Comparison of ENCODE assay signal across 16 mouse cellular contexts in the genomic region with DNA sequence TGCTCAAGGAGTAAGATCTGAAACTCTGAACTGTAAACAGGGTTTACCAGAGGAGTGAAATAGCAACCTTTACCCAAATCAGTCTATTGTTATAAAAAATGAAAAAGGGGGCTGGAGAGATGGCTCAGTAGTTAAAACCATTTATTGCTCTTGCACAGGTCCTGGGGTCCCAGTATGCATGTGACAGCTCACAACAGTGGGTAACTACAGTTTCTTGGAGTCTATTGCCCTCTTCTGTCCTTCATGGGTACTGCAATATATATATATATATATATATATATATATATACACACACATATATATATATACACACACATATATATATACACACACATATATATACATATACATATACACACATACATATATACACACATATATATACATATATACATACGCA. TPM values are rescaled to one million over a fixed set of nuclear protein-coding genes. Genes with fewer than 3 reads are reported as not detected.
DNase-seq lines count a peak whose midpoint lies in the region; ATAC-seq and TF ChIP-seq lines count a peak whose summit lies in the region.
"Had no signal": no experiment of that assay in that cellular context is flagged by ENCODE, and none has a peak within 500 bp of the region (broad histone marks: within the 10 kb centered on the region; RNA-seq: fewer than 3 reads in every experiment).

No protein-coding gene starts in this region.

- intact Hi-C loops in heart, postnatal 14 days (cut with DNase I), result no loop called here

- TF ChIP-seq EP300 in liver, postnatal 0 days (IDR thresholded peaks at IDR 0.05; ENCODE audit: low read depth), result no peak

- no peak overlapping the region for H3K9ac ChIP-seq in embryonic facial prominence, embryonic 11.5 days (replicated peaks; ENCODE audit: low read length)
- H3K9ac ChIP-seq in liver, postnatal 0 days (replicated peaks), result no peak overlapping the region

- TF ChIP-seq CTCF in liver, postnatal 0 days (IDR thresholded peaks at IDR 0.05; ENCODE audit: low read depth), result peak; percentile 58

- H3K4me1 ChIP-seq in embryonic facial prominence, embryonic 11.5 days (ENCODE audit: control insufficient read depth, insufficient read depth, low read length), result peaks cover 9% of the 10 kb centered on the region
- H3K4me1 ChIP-seq in embryonic facial prominence, embryonic 10.5 days, result peaks cover 36% of the 10 kb centered on the region
- H3K4me1 ChIP-seq in liver, postnatal 0 days (ENCODE audit: insufficient read depth), result peaks cover 23% of the 10 kb centered on the region

- H3K27ac ChIP-seq in embryonic facial prominence, embryonic 11.5 days (replicated peaks; ENCODE audit: low read depth, low read length), result no peak overlapping the region
- no peak overlapping the region for H3K27ac ChIP-seq in embryonic facial prominence, embryonic 10.5 days (replicated peaks)
- no peak overlapping the region for H3K27ac ChIP-seq in liver, postnatal 0 days (ENCODE audit: low read depth)

- H3K4me3 ChIP-seq in embryonic facial prominence, embryonic 11.5 days (ENCODE audit: low read depth, low read length), result no peak overlapping the region
- no peak overlapping the region for H3K4me3 ChIP-seq in embryonic facial prominence, embryonic 10.5 days
- H3K4me3 ChIP-seq in liver, postnatal 0 days (ENCODE audit: low read depth, low read length), result no peak overlapping the region
- H3K4me3 ChIP-seq: forebrain, embryonic 10.5 days; heart, embryonic 15.5 days; myocyte had no signal

- H3K9me3 ChIP-seq in embryonic facial prominence, embryonic 11.5 days (replicated peaks; ENCODE audit: control insufficient read depth, low read length), result no peaks in the 10 kb centered on the region
- H3K9me3 ChIP-seq in embryonic facial prominence, embryonic 10.5 days, result no peaks in the 10 kb centered on the region
- no peaks in the 10 kb centered on the region for H3K9me3 ChIP-seq in liver, postnatal 0 days (ENCODE audit: low read length)
- H3K9me3 ChIP-seq: forebrain, embryonic 10.5 days; heart, embryonic 15.5 days had no signal

- WGBS in embryonic facial prominence, embryonic 11.5 days, result 93% methylated on average over 1 of the region's 1 CpGs
- WGBS in embryonic facial prominence, embryonic 10.5 days, result 83% methylated on average over 1 of the region's 1 CpGs
- 100% methylated on average over 1 of the region's 1 CpGs for WGBS in liver, postnatal 0 days (ENCODE audit: insufficient replicate concordance)

- ATAC-seq in embryonic facial prominence, embryonic 11.5 days (replicated peaks; ENCODE audit: insufficient number of reproducible peaks, low FRiP score, low TSS enrichment, low read depth), result no peak
- no peak for ATAC-seq in liver, postnatal 0 days
- ATAC-seq: activated CD4-positive, CD25-positive, alpha-beta regulatory T cell, adult 4 months; inflammation-experienced regulatory T-cells, adult 6 months had no signal

- H3K27me3 ChIP-seq in embryonic facial prominence, embryonic 11.5 days (ENCODE audit: control insufficient read depth, insufficient read depth, low read length), result no peaks in the 10 kb centered on the region
- no peaks in the 10 kb centered on the region for H3K27me3 ChIP-seq in embryonic facial prominence, embryonic 10.5 days (replicated peaks; ENCODE audit: low read depth, poor library complexity, severe bottlenecking)
- H3K27me3 ChIP-seq in liver, postnatal 0 days (ENCODE audit: insufficient read depth, low read length), result no peaks in the 10 kb centered on the region
- H3K27me3 ChIP-seq: heart, embryonic 15.5 days had no signal

- H3K36me3 ChIP-seq in embryonic facial prominence, embryonic 11.5 days (replicated peaks; ENCODE audit: control insufficient read depth, insufficient read depth, low read depth, low read length), result no peaks in the 10 kb centered on the region
- peaks cover 11% of the 10 kb centered on the region for H3K36me3 ChIP-seq in embryonic facial prominence, embryonic 10.5 days (replicated peaks)
- no peaks in the 10 kb centered on the region for H3K36me3 ChIP-seq in liver, postnatal 0 days (replicated peaks; ENCODE audit: insufficient read depth, low read length)

- peak; percentile 28 for DNase-seq in embryonic facial prominence, embryonic 11.5 days (ENCODE audit: low spot score)
- no peak for DNase-seq in embryonic facial prominence, embryonic 10.5 days (ENCODE audit: low spot score)
- DNase-seq in liver, postnatal 0 days, result no peak
- DNase-seq in liver, result no peak
- DNase-seq in MN1 (ENCODE audit: low spot score), result peak; percentile 20
- DNase-seq in retina, embryonic 14.5 days (ENCODE audit: low spot score), result peak; percentile 56
- DNase-seq in heart, postnatal 14 days, result no peak
- no peak for DNase-seq in kidney, adult 9 months
- DNase-seq: embryo, embryonic 11 days; gastrocnemius, postnatal 14 days had no signal

- no peak overlapping the region for H3K4me2 ChIP-seq in embryonic facial prominence, embryonic 11.5 days (ENCODE audit: low read depth, low read length)
- no peak overlapping the region for H3K4me2 ChIP-seq in liver, postnatal 0 days (ENCODE audit: low read depth, low read length)

RNA-seq across cellular contexts. Expression of a gene that starts 1.7 kb away (rescaled TPM):
- 36.2 and 39.1 TPM in 2 replicates for polyA plus RNA-seq in embryonic facial prominence, embryonic 11.5 days (2014; fragmentation: Nextera tagmentation; extraction: Ambion mirVana)
- 68.9 and 71.8 TPM in 2 replicates for polyA plus RNA-seq in embryonic facial prominence, embryonic 10.5 days (2016; fragmentation: Nextera tagmentation; extraction: Ambion mirVana)
- 0.59 and 0.61 TPM in 2 replicates for polyA plus RNA-seq in liver, postnatal 0 days (2015; fragmentation: Nextera tagmentation; extraction: Ambion mirVana)
- total RNA-seq in heart, postnatal 14 days (2021), result 10 to 100 TPM; 64.5 to 71.6 TPM

RNA-seq across cellular contexts. Expression of a gene that starts 10.4 kb away (rescaled TPM):
- polyA plus RNA-seq in embryonic facial prominence, embryonic 11.5 days (2014; fragmentation: Nextera tagmentation; extraction: Ambion mirVana), result 2.0 and 3.3 TPM in 2 replicates
- 1.1 and 1.6 TPM in 2 replicates for polyA plus RNA-seq in embryonic facial prominence, embryonic 10.5 days (2016; fragmentation: Nextera tagmentation; extraction: Ambion mirVana)
- polyA plus RNA-seq in liver, postnatal 0 days (2015; fragmentation: Nextera tagmentation; extraction: Ambion mirVana), result 18.9 and 21.2 TPM in 2 replicates
- under 1 TPM in 1 of 2 experiments, not detected in 1; 0.36 TPM for total RNA-seq in heart, postnatal 14 days (2021)
- polyA plus RNA-seq: activated CD4-positive, CD25-positive, alpha-beta regulatory T cell, adult 4 months; C2C12; inflammation-experienced regulatory T-cells, adult 6 months had no signal

RNA-seq across cellular contexts. Expression of a gene that starts 35.9 kb away (rescaled TPM):
- polyA plus RNA-seq in embryonic facial prominence, embryonic 11.5 days (2014; fragmentation: Nextera tagmentation; extraction: Ambion mirVana), result 2,072 and 2,207 TPM in 2 replicates
- 1,826 and 1,867 TPM in 2 replicates for polyA plus RNA-seq in embryonic facial prominence, embryonic 10.5 days (2016; fragmentation: Nextera tagmentation; extraction: Ambion mirVana)
- polyA plus RNA-seq in liver, postnatal 0 days (2015; fragmentation: Nextera tagmentation; extraction: Ambion mirVana), result 1,354 and 1,414 TPM in 2 replicates
- total RNA-seq in heart, postnatal 14 days (2021), result 100 to 1,000 TPM; 618 to 675 TPM

Comparison
In these comparisons a context has a peak if more than half of its experiments do, and no peak if none do; other contexts are left out.
1. DNase-seq: peak in embryonic facial prominence, embryonic 11.5 days (single experiment), MN1 (single experiment) and retina, embryonic 14.5 days (single experiment); none in embryonic facial prominence, embryonic 10.5 days (single experiment), liver, postnatal 0 days (single experiment), liver (single experiment), heart, postnatal 14 days (0 of 2) and kidney, adult 9 months (single experiment).
2. RNA of a gene that starts 1.7 kb away (polyA plus RNA-seq): 68.9 to 71.8 TPM in embryonic facial prominence, embryonic 10.5 days and 36.2 to 39.1 TPM in embryonic facial prominence, embryonic 11.5 days; 0.59 to 0.61 TPM in liver, postnatal 0 days; every median in the first group is over 10 times any median in the second.